Mouse (Mus musculus): ENCODE results near the gene Serpina3b. TPM values are rescaled to one million over a fixed set of nuclear protein-coding genes. Genes with fewer than 3 reads are reported as not detected.
A peak's percentile ranks its signal among the peaks of the same experiment; 100 is the strongest.

The Serpina3b gene
- polyA plus RNA-seq, 1 experiment from 2014 or later: not detected

GRCm38 (mm10) chr12:104123097-104123496, 4.7 kb upstream of the Serpina3b start:
- Histone ChIP-seq H3K36me3 (ENCODE audit: control insufficient read depth, insufficient read depth) (no peaks in the 10 kb centered on the region), H3K9ac (ENCODE audit: low read length) (no peak overlapping the region), H3K4me2 (ENCODE audit: low read depth, low read length) (no peak overlapping the region), H3K4me3 (ENCODE audit: low read length) (no peak overlapping the region), H3K4me1 (ENCODE audit: control insufficient read depth, insufficient read depth, low read length) (no peaks in the 10 kb centered on the region), H3K9me3 (replicated peaks; ENCODE audit: control insufficient read depth, low read length) (no peaks in the 10 kb centered on the region), H3K27ac (ENCODE audit: low read length) (no peak overlapping the region), H3K27me3 (ENCODE audit: control insufficient read depth, insufficient read depth, low read length) (no peaks in the 10 kb centered on the region)
- ATAC-seq (replicated peaks; ENCODE audit: extremely low read depth, insufficient read depth, low FRiP score): no peak
- WGBS: 52% methylated on average over 1 of the region's 1 CpGs

- H3K9me3 ChIP-seq (replicated peaks; ENCODE audit: control insufficient read depth, low read length): no peaks in the 10 kb centered on the region
- WGBS: 62% methylated on average over 2 of the region's 2 CpGs
- no peaks in the 10 kb centered on the region for H3K36me3 ChIP-seq (ENCODE audit: control insufficient read depth, insufficient read depth)
- H3K9ac ChIP-seq (ENCODE audit: low read length): no peak overlapping the region
- no peaks in the 10 kb centered on the region for H3K4me1 ChIP-seq (ENCODE audit: control insufficient read depth, insufficient read depth, low read length)
- ATAC-seq (replicated peaks; ENCODE audit: extremely low read depth, insufficient read depth, low FRiP score): no peak
- H3K4me3 ChIP-seq (ENCODE audit: low read length): no peak overlapping the region
- H3K4me2 ChIP-seq (ENCODE audit: low read depth, low read length): no peak overlapping the region
- H3K27me3 ChIP-seq (ENCODE audit: control insufficient read depth, insufficient read depth, low read length): no peaks in the 10 kb centered on the region
- no peak overlapping the region for H3K27ac ChIP-seq (ENCODE audit: low read length)
Measured at GRCm38 (mm10) chr12:104123996-104124395, 3.8 kb upstream of the Serpina3b start.

DNA sequence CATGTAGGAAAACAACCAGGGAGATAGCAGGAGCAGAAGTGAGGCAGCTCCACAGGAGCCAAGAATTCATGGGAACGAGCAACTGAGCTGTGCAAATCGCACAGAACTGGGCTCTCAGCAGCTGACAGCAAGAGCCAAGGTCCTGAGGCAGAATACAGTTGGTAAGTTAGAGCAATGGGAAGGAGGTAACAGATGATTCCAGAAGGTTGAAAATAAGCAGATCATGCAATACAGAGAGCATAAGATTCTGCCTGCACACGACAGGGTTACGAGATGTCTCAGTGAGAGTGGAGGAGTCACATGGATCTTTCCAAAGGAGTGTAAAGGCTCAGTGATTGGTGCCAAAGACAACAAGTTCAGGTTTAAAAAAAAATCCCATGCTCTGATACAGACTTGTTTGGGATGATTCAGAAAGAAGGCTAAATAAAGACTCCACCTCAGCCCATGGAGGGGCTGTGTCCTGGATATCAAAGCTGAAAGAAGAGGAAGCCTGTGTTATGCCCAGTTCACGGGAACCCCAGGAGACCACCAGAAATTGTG, 2.7 kb upstream of the Serpina3b start:
- 46% methylated on average over 5 of the region's 5 CpGs for WGBS
- no peaks in the 10 kb centered on the region for H3K36me3 ChIP-seq (ENCODE audit: control insufficient read depth, insufficient read depth)
- no peaks in the 10 kb centered on the region for H3K4me1 ChIP-seq (ENCODE audit: control insufficient read depth, insufficient read depth, low read length)
- no peaks in the 10 kb centered on the region for H3K9me3 ChIP-seq (replicated peaks; ENCODE audit: control insufficient read depth, low read length)
- no peak overlapping the region for H3K4me3 ChIP-seq (ENCODE audit: low read length)
- ATAC-seq (replicated peaks; ENCODE audit: extremely low read depth, insufficient read depth, low FRiP score): 0 out of 2 replicates have a peak, but pooled peaks have one; percentile 34
- H3K4me2 ChIP-seq (ENCODE audit: low read depth, low read length): no peak overlapping the region
- no peak overlapping the region for H3K9ac ChIP-seq (ENCODE audit: low read length)
- H3K27me3 ChIP-seq (ENCODE audit: control insufficient read depth, insufficient read depth, low read length): no peaks in the 10 kb centered on the region
- H3K27ac ChIP-seq (ENCODE audit: low read length): no peak overlapping the region

DNA sequence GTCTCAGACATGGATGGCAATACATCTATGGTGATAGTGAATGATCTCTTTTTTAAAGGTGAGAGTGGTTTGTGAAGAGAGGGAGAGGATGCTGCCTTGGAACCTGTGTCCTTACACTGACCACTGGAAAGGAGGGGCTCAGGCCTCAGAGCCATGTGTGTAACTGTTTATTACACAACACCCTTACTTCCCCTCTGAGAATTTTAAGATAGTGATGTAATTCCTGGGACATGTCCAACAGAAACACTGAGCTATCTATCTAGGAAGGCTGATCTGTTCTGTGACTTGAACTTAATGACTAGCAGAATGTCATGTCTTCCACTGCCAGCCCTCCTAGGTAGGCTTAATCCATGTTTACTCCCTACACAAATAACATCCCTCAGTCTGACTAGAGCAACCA, 3.2 kb downstream of the Serpina3b start:
- Histone ChIP-seq H3K27ac (ENCODE audit: low read length) (peak overlapping the region; percentile 45; the same call in 1 of the 2 replicates), H3K27me3 (ENCODE audit: control insufficient read depth, insufficient read depth, low read length) (no peaks in the 10 kb centered on the region), H3K36me3 (ENCODE audit: control insufficient read depth, insufficient read depth) (no peaks in the 10 kb centered on the region), H3K4me1 (ENCODE audit: control insufficient read depth, insufficient read depth, low read length) (no peaks in the 10 kb centered on the region), H3K9me3 (replicated peaks; ENCODE audit: control insufficient read depth, low read length) (no peaks in the 10 kb centered on the region), H3K9ac (ENCODE audit: low read length) (no peak overlapping the region), H3K4me2 (ENCODE audit: low read depth, low read length) (no peak overlapping the region), H3K4me3 (ENCODE audit: low read length) (no peak overlapping the region)
- peak; percentile 60; the same call in 1 of the 2 replicates for ATAC-seq (replicated peaks; ENCODE audit: extremely low read depth, insufficient read depth, low FRiP score)

DNA sequence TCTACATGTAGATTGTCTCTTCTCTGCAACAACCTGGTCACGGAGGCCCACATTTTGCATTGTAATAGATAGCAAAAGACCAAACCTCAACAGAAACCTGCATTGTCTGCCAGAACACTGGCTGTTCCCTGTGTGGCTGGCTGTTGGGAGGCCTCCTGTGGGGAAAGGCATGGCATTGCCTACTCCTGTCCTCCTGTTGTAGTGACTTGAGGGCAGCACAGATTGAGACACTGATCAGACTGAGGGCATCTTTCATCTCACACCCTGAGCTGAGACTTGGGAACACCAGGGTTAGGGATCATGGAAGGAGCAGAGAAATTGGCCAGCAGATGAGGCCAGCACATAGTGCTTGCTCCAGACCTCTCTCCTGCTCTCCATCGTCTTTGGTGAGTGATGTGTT, 10.4 kb downstream of the Serpina3b start:
- no peak overlapping the region for H3K4me3 ChIP-seq (ENCODE audit: low read length)
- no peaks in the 10 kb centered on the region for H3K4me1 ChIP-seq (ENCODE audit: control insufficient read depth, insufficient read depth, low read length)
- no peak for ATAC-seq (replicated peaks; ENCODE audit: extremely low read depth, insufficient read depth, low FRiP score)
- no peak overlapping the region for H3K4me2 ChIP-seq (ENCODE audit: low read depth, low read length)
- no peaks in the 10 kb centered on the region for H3K36me3 ChIP-seq (ENCODE audit: control insufficient read depth, insufficient read depth)
- no peaks in the 10 kb centered on the region for H3K27me3 ChIP-seq (ENCODE audit: control insufficient read depth, insufficient read depth, low read length)
- H3K9ac ChIP-seq (ENCODE audit: low read length): no peak overlapping the region
- WGBS: 76% methylated on average over 2 of the region's 2 CpGs
- no peak overlapping the region for H3K27ac ChIP-seq (ENCODE audit: low read length)
- no peaks in the 10 kb centered on the region for H3K9me3 ChIP-seq (replicated peaks; ENCODE audit: control insufficient read depth, low read length)

DNA sequence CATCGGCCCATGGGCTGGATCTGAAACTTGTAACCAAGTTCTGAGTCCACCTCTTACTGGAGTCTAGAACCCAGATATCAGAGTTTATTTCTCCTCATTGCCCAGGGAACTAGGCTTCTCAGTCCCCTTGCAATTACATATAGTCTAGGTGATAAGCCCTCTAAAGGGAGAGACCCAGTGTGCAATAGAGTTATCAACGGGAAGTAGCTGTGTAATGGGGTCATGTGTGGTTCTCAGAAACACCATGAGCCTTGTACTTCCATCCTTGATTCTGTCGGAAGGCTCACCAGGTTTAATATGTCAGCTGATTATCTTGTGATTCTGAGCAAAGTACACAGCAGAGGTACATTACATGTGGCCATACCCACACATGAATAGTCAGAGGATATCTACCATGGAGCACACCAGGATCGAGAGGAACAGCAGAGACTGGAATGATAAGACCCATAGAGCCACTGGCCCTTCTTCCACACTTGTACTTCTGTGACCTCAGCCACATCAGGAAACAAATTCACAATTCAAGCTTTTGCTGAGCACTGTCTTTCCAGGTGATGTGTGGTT, 12.8 kb downstream of the Serpina3b start:
- no peak overlapping the region for H3K9ac ChIP-seq (ENCODE audit: low read length)
- H3K4me3 ChIP-seq (ENCODE audit: low read length): no peak overlapping the region
- H3K4me2 ChIP-seq (ENCODE audit: low read depth, low read length): no peak overlapping the region
- no peaks in the 10 kb centered on the region for H3K27me3 ChIP-seq (ENCODE audit: control insufficient read depth, insufficient read depth, low read length)
- 79% methylated on average over 4 of the region's 4 CpGs for WGBS
- no peaks in the 10 kb centered on the region for H3K9me3 ChIP-seq (replicated peaks; ENCODE audit: control insufficient read depth, low read length)
- ATAC-seq (replicated peaks; ENCODE audit: extremely low read depth, insufficient read depth, low FRiP score): no peak
- H3K36me3 ChIP-seq (ENCODE audit: control insufficient read depth, insufficient read depth): no peaks in the 10 kb centered on the region
- H3K27ac ChIP-seq (ENCODE audit: low read length): no peak overlapping the region
- no peaks in the 10 kb centered on the region for H3K4me1 ChIP-seq (ENCODE audit: control insufficient read depth, insufficient read depth, low read length)

- H3K9me3 ChIP-seq (replicated peaks; ENCODE audit: control insufficient read depth, low read length): no peaks in the 10 kb centered on the region
- no peaks in the 10 kb centered on the region for H3K27me3 ChIP-seq (ENCODE audit: control insufficient read depth, insufficient read depth, low read length)
- ATAC-seq (replicated peaks; ENCODE audit: extremely low read depth, insufficient read depth, low FRiP score): no peak
- WGBS: 63% methylated on average over 1 of the region's 1 CpGs
- H3K4me2 ChIP-seq (ENCODE audit: low read depth, low read length): no peak overlapping the region
- no peak overlapping the region for H3K9ac ChIP-seq (ENCODE audit: low read length)
- no peaks in the 10 kb centered on the region for H3K4me1 ChIP-seq (ENCODE audit: control insufficient read depth, insufficient read depth, low read length)
- H3K4me3 ChIP-seq (ENCODE audit: low read length): no peak overlapping the region
- no peaks in the 10 kb centered on the region for H3K36me3 ChIP-seq (ENCODE audit: control insufficient read depth, insufficient read depth)
- no peak overlapping the region for H3K27ac ChIP-seq (ENCODE audit: low read length)
Measured at GRCm38 (mm10) chr12:104141506-104141905, 13.7 kb downstream of the Serpina3b start.

- ATAC-seq (replicated peaks; ENCODE audit: extremely low read depth, insufficient read depth, low FRiP score): no peak
Measured at GRCm38 (mm10) chr12:104142427-104142826, 14.6 kb downstream of the Serpina3b start.

DNA sequence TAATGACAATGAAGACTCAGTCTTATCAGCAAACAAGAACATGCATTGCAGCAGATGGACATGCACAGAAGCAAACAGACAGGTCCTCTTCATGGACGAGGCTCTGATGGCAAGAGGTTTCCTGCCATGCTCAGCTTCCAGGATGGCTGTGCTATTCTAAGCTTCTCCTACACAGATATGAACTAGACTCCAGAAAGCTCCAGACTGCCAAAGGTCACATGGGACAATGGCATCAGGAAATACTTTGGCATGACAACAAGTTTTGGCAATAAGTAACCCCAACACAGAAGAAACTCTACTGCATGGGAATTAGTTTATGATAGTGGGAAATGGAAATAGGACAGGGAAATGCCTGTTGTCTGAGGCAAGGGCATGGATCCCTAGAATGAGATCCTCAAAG, 15.5 kb downstream of the Serpina3b start:
- H3K36me3 ChIP-seq (ENCODE audit: control insufficient read depth, insufficient read depth): no peaks in the 10 kb centered on the region
- no peaks in the 10 kb centered on the region for H3K9me3 ChIP-seq (replicated peaks; ENCODE audit: control insufficient read depth, low read length)
- H3K4me1 ChIP-seq (ENCODE audit: control insufficient read depth, insufficient read depth, low read length): no peaks in the 10 kb centered on the region
- H3K27me3 ChIP-seq (ENCODE audit: control insufficient read depth, insufficient read depth, low read length): no peaks in the 10 kb centered on the region
- no peak for ATAC-seq (replicated peaks; ENCODE audit: extremely low read depth, insufficient read depth, low FRiP score)
- no peak overlapping the region for H3K4me3 ChIP-seq (ENCODE audit: low read length)
- H3K9ac ChIP-seq (ENCODE audit: low read length): no peak overlapping the region
- WGBS: 46% methylated on average over 1 of the region's 1 CpGs
- no peak overlapping the region for H3K27ac ChIP-seq (ENCODE audit: low read length)
- H3K4me2 ChIP-seq (ENCODE audit: low read depth, low read length): no peak overlapping the region

More at GRCm38 (mm10) chr12:104142427-104142826, 14.6 kb downstream of the Serpina3b start:
- Histone ChIP-seq H3K27ac (ENCODE audit: low read length) (no peak overlapping the region), H3K4me2 (ENCODE audit: low read depth, low read length) (no peak overlapping the region), H3K4me1 (ENCODE audit: control insufficient read depth, insufficient read depth, low read length) (no peaks in the 10 kb centered on the region), H3K9ac (ENCODE audit: low read length) (no peak overlapping the region), H3K27me3 (ENCODE audit: control insufficient read depth, insufficient read depth, low read length) (no peaks in the 10 kb centered on the region), H3K4me3 (ENCODE audit: low read length) (no peak overlapping the region), H3K9me3 (replicated peaks; ENCODE audit: control insufficient read depth, low read length) (no peaks in the 10 kb centered on the region), H3K36me3 (ENCODE audit: control insufficient read depth, insufficient read depth) (no peaks in the 10 kb centered on the region)
- 53% methylated on average over 1 of the region's 1 CpGs for WGBS

Measured in heart, embryonic 16.5 days (tissue).